Mouse (Mus musculus): ENCODE measurements around the gene Nt5m.

- TF ChIP-seq GATA1 (IDR thresholded peaks at IDR 0.05; ENCODE audit: low read length) (no peak), TAL1 (IDR thresholded peaks at IDR 0.05; ENCODE audit: low read length) (no peak)
These were observed 74.5 kb downstream of the Nt5m start for GRCm38 (mm10) chr11:59913702-59914101.
